Mouse (Mus musculus) cortical plate, adult 2 months (tissue): ENCODE data around the gene Cep95. TPM values are rescaled to one million over a fixed set of nuclear protein-coding genes. Genes with fewer than 3 reads are reported as not detected.

Experiments
- H3K27ac ChIP-seq: fragments of 200-500 bp; 2 replicates; pipeline ENCODE4 v1.5.1; 2012; ENCODE audit warnings: low read length, control low read depth, inconsistent platforms; ENCODE audit not compliant: insufficient read depth
- H3K4me1 ChIP-seq: fragments of 200-500 bp; 2 replicates; pipeline ENCODE4 v1.6.1; 2011; ENCODE audit warnings: low read length; ENCODE audit not compliant: control insufficient read depth, insufficient read depth
- H3K4me3 ChIP-seq: fragments of 200-500 bp; 2 replicates; pipeline ENCODE4 v1.5.1; 2011; ENCODE audit warnings: mild to moderate bottlenecking, low read length, control low read depth; ENCODE audit not compliant: insufficient read depth
- CTCF ChIP-seq: fragments of 200-500 bp; IDR thresholded peaks from 2 replicates; pipeline ENCODE4 v1.5.1; 2011; ENCODE audit warnings: mild to moderate bottlenecking, control low read depth, low read length; ENCODE audit not compliant: insufficient read depth; ENCODE audit errors: extremely low read depth
- POLR2A ChIP-seq: fragments of 200-500 bp; IDR thresholded peaks from 2 replicates; pipeline ENCODE4 v1.6.1; 2011; ENCODE audit warnings: mild to moderate bottlenecking, low read length, control low read depth; ENCODE audit not compliant: insufficient read depth; ENCODE audit errors: extremely low read depth
- polyA plus RNA-seq: library from polyadenylated mRNA; depleted of rRNA; stranded (reverse); fragments of >200 nt; gene quantifications from 2 replicates; pipeline ENCODE4 v1.2.3, GENCODE M21; 2012

Gene Cep95
- polyA plus RNA-seq, 1 experiment = 15.5 TPM

DNA sequence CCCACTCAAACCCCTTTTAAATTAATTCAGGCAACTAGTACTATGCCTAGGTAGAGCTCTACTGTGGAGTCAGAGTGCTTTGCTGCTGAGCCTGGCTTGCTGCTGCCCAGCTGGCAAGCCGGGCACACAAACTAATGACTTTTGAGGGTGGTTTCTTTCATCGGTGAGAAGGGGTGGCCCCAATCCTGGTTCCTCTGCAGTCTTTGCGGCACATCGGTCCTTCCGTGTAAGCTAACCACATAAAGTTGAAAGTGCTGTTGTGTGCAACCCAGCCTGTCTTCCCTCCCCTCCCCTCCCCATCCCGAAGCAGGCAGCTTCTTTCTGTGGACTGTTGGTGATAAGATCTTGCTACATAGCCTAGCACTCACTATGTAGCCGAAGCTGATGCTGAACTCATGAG, 36.9 kb upstream of the Cep95 start:
- TF ChIP-seq CTCF (no peak), POLR2A (no peak)
- Histone ChIP-seq H3K27ac (no peak overlapping the region), H3K4me1 (no peaks in the 10 kb centered on the region), H3K4me3 (no peak overlapping the region)

DNA sequence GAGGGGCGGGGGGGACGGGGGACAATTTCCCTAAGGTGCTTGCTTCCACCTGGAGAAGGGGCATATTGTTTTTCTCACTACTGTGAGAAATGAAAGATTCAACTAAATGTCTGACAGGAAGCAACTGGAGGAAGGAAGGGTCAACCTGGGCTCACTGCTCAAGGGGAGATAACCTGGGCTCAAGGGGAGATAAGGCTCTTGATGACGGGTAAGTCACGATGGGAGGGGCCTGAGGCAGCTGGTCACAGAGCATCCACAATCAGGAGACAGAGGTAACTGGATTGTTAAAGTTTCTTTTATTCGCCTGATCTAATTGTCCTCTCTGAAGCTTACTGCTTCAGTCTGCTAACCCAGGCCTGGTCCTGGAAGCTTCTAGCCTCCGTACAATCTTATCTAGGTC, 35.7 kb upstream of the Cep95 start:
- TF ChIP-seq POLR2A = no peak
- TF ChIP-seq CTCF = no peak
- H3K4me3 ChIP-seq = no peak overlapping the region
- H3K4me1 ChIP-seq = no peaks in the 10 kb centered on the region
- no peak overlapping the region for H3K27ac ChIP-seq

DNA sequence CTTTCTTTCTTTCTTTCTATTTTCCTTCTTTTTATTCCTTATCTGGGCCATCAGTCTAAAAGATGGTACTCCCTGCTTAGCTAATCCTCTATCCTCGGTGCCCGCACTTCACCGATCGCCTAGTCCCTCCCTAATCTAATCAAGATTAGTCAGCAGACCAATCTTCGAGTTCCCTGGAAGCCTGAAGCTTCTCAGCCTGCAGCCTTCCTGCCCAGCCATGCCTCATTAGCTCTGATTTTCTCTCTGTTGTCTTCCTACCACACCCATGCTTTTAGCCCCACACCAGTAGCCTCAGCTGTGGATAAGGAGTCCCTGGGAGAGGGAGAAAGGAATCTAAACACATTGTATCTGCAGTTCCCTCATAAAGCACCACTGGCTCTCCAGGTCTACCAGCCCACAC, 33.5 kb upstream of the Cep95 start:
- TF ChIP-seq POLR2A = no peak
- TF ChIP-seq CTCF = no peak
- Histone ChIP-seq H3K27ac (no peak overlapping the region), H3K4me3 (no peak overlapping the region), H3K4me1 (no peaks in the 10 kb centered on the region)

DNA sequence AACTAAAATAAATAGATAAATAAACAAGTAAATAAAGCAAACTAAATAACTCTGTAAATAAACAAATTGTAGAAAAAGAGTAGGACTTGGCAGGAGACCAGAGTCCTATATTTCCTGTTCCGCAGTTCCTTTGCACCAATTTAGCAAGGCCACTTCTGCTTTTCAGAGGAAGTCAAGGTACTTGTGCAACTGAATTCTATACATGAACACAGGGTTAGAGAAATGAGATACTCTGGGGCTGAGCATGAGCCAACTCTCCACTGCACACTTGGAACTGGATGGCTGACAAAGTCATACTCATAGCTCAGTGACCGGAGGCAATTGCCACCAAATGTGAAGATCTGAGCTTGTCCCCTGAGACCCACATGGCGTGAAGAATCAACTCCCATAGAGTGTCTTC, 30.0 kb upstream of the Cep95 start:
- Histone ChIP-seq H3K4me3 (no peak overlapping the region), H3K4me1 (no peaks in the 10 kb centered on the region), H3K27ac (no peak overlapping the region)
- TF ChIP-seq CTCF (no peak), POLR2A (no peak)

DNA sequence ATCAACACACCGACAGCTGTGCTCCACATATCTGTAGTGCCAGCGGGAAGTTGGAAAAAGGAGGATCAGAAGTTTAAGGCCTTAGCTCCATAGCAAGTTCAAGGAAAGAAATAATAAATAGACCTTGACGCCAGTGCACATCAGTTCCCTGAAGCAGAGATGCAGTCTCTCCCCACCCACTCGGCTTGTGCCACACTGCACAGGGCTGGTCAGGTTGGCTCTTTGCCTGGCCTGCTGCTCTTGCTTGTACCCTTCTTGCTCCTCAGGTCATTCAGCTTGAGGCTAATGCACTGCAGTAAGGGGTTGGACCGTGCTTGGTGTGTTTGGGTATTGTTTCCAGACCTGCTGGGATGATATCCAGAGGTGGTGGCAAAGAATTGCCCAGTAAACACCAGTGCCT, 28.5 kb upstream of the Cep95 start:
- Histone ChIP-seq H3K27ac (no peak overlapping the region), H3K4me3 (no peak overlapping the region), H3K4me1 (no peaks in the 10 kb centered on the region)
- no peak for TF ChIP-seq POLR2A
- TF ChIP-seq CTCF = no peak

DNA sequence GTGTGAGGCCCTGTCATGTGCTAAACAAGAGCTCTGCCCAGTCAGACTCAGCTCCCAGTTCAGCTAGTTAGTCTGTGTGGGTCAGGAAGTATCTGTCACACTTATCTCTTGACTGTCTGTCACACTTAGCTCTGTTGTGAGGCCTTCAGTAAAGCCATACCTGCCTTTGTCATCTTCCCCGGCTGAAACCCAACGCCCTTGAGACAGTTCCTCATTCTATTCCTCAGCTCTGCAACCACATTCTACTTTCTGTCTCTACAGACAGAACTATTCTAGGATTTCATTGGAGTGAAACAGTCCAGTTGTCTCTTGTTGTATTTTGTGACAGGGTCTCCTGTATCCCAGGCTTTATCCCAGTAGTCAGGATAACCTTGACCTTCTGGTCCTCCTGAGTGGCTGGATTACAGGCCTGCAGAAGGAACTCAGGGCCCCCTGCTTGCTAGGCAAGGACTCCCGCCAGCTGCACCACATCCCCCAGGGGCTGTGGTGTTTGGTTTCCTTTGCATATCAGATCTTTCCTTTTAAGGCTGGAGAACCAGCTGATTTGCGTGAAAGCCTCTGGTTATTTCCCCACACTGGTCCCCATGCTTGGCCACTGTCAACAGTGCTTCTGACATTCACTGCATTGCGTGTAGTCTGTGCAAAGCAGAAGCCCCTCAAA, 26.8 kb upstream of the Cep95 start:
- Histone ChIP-seq H3K4me1 (no peaks in the 10 kb centered on the region), H3K4me3 (no peak overlapping the region), H3K27ac (no peak overlapping the region)
- TF ChIP-seq CTCF = no peak
- no peak for TF ChIP-seq POLR2A

DNA sequence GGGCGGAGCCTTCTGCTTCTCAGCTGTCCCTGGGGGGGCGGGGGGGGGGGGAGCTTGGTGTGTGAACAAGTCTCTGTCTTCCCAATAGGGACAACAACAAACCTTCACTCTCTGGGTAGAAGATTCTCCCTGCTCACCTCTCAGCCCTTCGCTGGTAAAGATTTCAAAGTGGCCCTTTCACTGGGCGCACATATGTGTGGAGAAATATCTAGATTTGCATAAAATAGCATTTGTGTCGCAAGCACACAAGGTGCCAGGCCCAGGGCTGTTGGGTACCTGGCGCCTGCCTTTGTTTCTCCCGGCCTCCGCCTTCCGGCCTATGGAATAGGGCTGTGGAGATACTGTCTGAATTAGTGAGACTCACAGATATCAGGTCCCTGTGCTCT, 26.3 kb upstream of the Cep95 start:
- Histone ChIP-seq H3K4me1 (no peaks in the 10 kb centered on the region), H3K27ac (no peak overlapping the region), H3K4me3 (no peak overlapping the region)
- TF ChIP-seq POLR2A (no peak), CTCF (no peak)

DNA sequence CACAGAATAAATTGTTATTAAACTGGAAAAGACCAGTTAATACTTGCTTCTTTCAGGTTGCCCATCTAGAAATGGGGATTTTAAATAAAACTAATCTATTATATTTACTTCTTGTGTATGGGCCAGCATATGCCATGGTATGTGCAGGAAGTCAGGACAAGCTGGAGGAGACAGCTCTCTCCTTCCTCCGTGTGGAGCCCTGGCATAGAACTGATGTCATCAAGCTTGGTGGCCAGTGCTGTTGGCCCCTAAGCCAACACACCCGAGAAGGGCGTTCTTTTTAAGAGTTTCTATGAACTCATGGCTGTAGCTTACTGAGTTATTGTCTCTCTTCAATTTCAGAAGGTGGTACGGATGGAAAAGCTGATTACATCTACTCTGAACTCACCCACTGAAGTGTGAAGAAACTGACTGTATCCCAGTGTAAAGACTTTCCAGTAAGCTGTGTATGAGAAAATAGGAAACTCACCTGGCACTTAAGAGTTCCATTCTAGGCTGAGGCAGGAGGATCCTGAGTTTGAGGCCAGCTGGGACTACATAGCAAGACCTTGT, 22.4 kb upstream of the Cep95 start:
- Histone ChIP-seq H3K4me1 (no peaks in the 10 kb centered on the region), H3K4me3 (no peak overlapping the region), H3K27ac (no peak overlapping the region)
- TF ChIP-seq POLR2A = no peak
- no peak for TF ChIP-seq CTCF

DNA sequence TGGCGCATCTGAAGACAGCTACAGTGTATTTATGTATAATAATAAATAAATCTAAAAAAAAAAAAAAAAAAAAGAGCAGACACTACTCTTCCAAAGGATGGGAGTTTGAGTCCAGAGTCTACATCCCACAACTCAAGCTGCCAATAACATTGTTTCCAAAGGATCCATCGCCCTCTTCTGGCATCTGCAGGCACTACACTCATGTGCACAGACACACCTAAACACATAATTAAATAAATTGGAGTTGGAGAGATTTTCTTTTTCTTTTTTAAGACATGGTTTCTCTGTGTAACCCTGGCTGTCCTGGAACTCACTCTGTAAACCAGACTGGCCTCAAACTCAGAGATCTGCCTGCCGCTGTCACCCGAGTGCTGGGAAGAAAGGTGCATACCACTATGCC, 21.5 kb upstream of the Cep95 start:
- H3K27ac ChIP-seq = no peak overlapping the region
- no peaks in the 10 kb centered on the region for H3K4me1 ChIP-seq
- TF ChIP-seq POLR2A (no peak), CTCF (no peak)
- H3K4me3 ChIP-seq = no peak overlapping the region

DNA sequence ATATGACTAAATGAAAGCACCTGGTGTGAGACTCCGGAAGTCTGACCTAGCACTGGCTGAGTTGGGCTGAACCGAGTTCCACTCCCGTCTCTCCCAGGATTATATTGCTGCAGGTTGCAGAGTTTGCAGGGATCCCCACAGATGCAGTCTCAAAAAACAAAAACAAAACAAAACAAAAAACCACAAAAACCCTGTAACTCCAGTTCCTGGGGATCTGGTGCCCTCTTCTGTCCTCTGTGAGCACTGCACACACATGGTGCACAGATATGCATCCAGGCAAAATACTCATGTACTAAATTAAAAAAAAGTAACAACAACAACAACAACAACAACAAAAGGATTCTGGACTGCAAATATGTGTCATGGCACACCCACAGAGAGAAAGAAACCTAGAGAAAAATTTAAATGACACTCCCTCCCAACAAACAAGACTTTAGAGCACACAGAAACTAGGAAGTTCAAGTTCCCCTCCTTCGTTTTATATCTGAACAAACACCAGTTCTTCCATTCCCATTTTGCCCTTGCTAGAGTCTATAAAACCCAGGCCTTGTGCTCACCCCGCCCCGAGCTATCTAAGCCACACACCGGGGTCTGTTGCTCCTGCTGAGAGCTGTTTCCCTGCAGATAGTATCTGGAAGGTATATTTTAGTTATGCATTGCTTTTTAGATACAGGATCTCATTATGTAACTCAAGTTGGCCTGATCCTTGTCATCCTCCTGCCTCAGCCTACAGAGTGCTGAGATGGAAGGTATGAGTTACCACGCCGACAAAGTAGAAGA, 18.7 kb upstream of the Cep95 start:
- TF ChIP-seq POLR2A (no peak), CTCF (peak; percentile 29; the same call in 1 of the 2 replicates)
- H3K4me1 ChIP-seq = no peaks in the 10 kb centered on the region
- no peak overlapping the region for H3K4me3 ChIP-seq
- H3K27ac ChIP-seq = no peak overlapping the region
